Mouse (Mus musculus) left cerebral cortex, adult 2 months (tissue): ENCODE results near the gene Prickle2. TPM values are rescaled to one million over a fixed set of nuclear protein-coding genes. Genes with fewer than 3 reads are reported as not detected.

Experiments used
- DNase-seq, 2 experiments: peaks; one replicate each; pipeline ENCODE4 v3.0.0; 2021 to 2022; ENCODE audit warnings: low spot score in 2 of 2, mixed read lengths in 1 of 2; ENCODE audit errors: extremely low spot score in 1 of 2
- H3K27ac ChIP-seq: fragments of 200-600 bp; 2 replicates; pipeline ENCODE4 v1.8.1; 2022
- H3K4me3 ChIP-seq: fragments of 200-600 bp; 2 replicates; pipeline ENCODE4 v1.8.1; 2022
- CTCF ChIP-seq: fragments of 200-600 bp; IDR thresholded peaks from 2 replicates; pipeline ENCODE4 v1.8.1; 2022; ENCODE audit warnings: antibody characterized with exemption, mild to moderate bottlenecking, moderate library complexity
- intact Hi-C: fragments of 180-260 bp; cut with DNase I; formaldehyde crosslinking; loops from one replicate; pipeline ENCODE4 v1.15.1; 2025
- total RNA-seq, 2 experiments: library from RNA; stranded (reverse); gene quantifications; 2 replicates each; pipeline ENCODE4 v1.2.3; 2021

The Prickle2 gene
- total RNA-seq, 2 experiments from 2014 or later, result 163 to 182 TPM

DNA sequence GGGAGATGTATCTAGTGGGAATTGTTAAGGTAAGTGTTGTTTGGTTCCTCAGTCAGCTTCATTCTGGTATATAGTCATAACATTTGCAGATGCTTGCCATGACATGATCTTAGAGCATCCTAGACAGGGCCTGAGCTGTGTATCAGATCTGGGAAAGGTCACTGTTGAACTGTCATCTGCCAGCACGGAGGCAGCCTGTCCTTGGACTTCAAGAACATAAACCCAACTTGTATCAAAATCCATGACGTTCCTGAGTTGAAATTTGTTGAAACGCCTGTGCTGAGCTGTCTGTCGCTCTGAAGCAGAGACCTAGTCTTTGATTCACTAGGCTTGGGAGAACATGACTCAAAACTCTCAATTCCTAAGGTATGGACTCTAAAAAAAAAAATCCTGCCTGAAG, 8.8 kb upstream of the Prickle2 start:
- intact Hi-C loops, result no loop called here
- Histone ChIP-seq H3K4me3 (no peak overlapping the region), H3K27ac (no peak overlapping the region)
- DNase-seq, result no peak
- TF ChIP-seq CTCF, result no peak

- no peak overlapping the region for H3K27ac ChIP-seq
- no peak overlapping the region for H3K4me3 ChIP-seq
- peak; percentile 17; the same call in 1 of the 2 replicates for TF ChIP-seq CTCF
- intact Hi-C loops, result no loop called here
- DNase-seq, result no peak
Observed at GRCm38 (mm10) chr6:92708137-92708536, 2.2 kb upstream of the Prickle2 start.

DNA sequence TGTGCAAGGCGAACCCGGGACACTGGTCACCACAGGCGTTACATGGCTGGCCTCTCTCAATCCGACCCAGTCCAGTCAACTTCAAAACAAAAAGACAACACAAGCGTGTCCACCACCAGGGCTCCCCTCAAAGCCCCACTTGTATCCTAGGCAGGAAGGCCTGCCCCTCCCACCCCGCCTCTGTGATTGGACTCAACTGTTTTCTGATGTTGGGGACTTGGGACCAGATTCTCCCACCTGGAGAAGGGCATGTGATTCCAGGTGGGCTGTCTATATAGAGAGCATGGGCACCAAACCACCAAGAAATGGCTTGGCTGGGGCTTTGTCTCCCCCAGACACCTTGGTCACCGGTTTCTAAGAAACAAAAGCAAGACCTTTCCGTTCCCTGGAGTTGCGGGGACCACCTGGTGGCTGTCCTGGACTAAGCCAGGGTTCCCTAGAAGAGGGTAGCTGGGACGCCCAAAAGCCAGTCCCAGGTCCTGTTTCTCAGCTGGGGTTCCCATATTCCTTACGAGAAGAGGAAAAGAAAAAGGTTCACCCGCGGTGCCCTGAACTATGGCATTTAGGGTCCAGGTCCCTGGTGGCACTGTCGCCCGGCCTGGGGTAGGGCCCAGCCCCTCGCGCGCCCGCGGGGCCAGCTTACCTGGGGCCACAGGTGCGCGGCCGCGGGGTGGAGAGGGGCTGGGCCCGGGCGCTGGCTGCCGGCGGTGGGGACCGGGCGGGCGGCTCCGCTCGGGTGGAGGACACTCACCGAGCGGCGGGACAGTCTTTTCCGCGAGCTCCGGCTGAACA, 406 bp downstream of the Prickle2 start:
- DNase-seq, result no peak
- TF ChIP-seq CTCF, result no peak
- Histone ChIP-seq H3K27ac (peak overlapping the region; percentile 81), H3K4me3 (peak overlapping the region; percentile 83)
- intact Hi-C loops, result no loop called here

DNA sequence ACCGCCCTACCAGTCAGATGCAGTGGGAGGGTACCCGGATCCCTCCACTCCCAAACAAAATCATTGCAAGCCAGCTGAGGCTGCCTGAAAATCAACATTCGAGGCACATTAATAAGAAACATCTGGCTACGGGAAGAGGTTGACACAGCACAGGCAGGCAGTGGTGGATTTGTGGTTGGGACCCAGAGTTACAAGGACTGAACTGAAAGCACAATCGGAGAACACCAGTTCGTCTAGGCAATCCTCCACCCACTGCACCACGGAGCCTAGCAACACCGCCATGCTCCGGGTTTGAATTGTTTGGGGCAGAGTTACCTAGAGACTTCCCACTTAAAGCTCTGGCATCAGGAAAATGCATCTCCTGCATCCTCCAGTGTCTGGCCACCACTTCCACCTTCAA, 1.1 kb downstream of the Prickle2 start:
- TF ChIP-seq CTCF, result no peak
- peak overlapping the region; percentile 83 for H3K4me3 ChIP-seq
- DNase-seq, result no peak
- peak overlapping the region; percentile 81; the same call in 1 of the 2 replicates for H3K27ac ChIP-seq
- intact Hi-C loops, result no loop called here

DNA sequence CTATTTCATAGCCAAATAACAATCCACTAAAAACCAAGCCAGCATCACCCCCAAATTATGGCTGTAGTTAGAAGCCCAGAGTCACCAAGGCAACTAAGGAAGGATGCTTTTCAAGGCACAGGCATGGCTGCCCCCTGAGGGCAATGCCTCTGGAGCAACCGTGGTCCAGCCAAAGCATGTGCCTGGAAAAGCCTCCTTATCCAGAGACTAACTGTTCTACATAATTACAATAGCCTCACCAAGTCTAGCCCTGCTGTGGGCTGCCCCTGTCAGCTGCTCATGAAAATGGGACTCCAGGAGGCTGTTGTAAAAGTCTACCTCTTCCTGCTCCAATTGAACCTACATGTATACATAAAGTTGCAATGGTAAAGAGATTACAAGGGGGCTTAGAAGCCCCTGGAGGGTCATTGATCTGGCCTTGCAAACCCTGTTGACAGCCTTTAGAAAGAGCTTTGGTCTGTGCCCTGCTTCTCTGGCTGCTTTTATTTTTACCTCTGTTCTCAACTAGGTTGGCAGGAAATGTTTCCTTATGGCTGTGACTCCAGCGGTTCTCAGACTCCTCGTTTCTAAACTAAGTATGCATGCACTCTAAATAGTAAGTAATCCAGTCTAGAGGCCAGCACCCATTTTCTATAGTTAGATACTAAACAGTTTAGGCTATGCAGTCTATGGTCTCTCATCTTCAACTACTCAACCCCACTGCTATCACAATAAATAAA, 6.3 kb downstream of the Prickle2 start:
- no peak for DNase-seq
- peak overlapping the region; percentile 21 for H3K27ac ChIP-seq
- H3K4me3 ChIP-seq, result no peak overlapping the region
- TF ChIP-seq CTCF, result no peak
- intact Hi-C loops, result no loop called here

DNA sequence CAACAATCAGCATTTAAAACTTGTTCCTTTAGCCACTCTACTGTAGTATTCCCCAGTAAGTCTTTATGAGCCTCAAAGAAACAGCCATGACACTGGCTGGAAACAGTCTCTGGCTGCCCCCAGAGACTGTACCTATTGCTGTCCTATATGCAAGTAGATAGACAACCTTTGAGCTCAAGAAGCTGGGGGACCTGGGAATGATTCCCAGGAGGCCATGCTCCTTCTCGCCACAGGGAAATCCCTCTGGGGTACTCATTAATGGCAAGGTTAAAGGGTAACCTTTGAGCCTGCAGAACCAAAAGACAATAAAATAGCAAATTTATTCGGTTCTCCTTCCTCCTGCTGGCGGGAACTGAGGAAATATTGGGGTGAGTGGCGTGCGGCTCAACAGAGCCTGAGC, 8.1 kb downstream of the Prickle2 start:
- no peak for TF ChIP-seq CTCF
- no peak for DNase-seq

GRCm38 (mm10) chr6:92687317-92687716, 18.6 kb downstream of the Prickle2 start:
- no peak overlapping the region for H3K4me3 ChIP-seq
- H3K27ac ChIP-seq, result no peak overlapping the region
- TF ChIP-seq CTCF, result no peak
- peak in 1 of 2 experiments; percentile 5 for DNase-seq
- intact Hi-C loops, result no loop called here

More for the DNA sequence above, 8.1 kb downstream of the Prickle2 start:
- H3K27ac ChIP-seq, result no peak overlapping the region
- H3K4me3 ChIP-seq, result no peak overlapping the region
- intact Hi-C loops, result no loop called here

DNA sequence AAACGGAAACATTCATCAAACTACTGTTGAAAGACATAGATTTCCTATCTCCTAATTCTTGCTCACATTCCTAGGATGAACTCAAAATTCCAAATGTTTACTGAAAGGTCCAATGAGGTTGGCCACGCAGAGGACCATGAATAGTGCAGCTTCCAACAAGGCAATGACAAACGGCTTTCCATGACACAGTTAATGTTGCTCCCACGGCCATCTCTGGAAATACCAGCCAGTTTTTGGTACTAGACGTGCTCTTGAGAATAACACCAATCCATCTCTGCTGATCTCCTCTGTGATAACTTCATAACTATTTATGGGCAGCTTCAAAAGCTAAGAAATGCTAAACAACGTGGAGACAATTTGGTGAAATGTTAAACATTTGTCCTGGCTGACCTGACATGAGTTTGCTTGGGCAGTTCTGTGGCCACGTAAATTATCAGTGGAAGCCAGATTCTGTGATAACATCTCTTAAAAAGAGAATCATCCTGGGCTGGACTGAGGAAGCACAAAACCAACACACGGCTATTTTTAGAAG, 31.5 kb downstream of the Prickle2 start:
- DNase-seq, result no peak
- Histone ChIP-seq H3K4me3 (no peak overlapping the region), H3K27ac (no peak overlapping the region; the same call in 1 of the 2 replicates)
- intact Hi-C loops, result no loop called here
- TF ChIP-seq CTCF, result no peak

- intact Hi-C loops, result no loop called here
- DNase-seq, result no peak
- H3K27ac ChIP-seq, result no peak overlapping the region
- no peak for TF ChIP-seq CTCF
- H3K4me3 ChIP-seq, result no peak overlapping the region
Observed at GRCm38 (mm10) chr6:92670518-92671147, 35.3 kb downstream of the Prickle2 start.

GRCm38 (mm10) chr6:92669623-92670022, 36.3 kb downstream of the Prickle2 start:
- H3K27ac ChIP-seq, result no peak overlapping the region
- intact Hi-C loops, result loop anchor here (10.0 kb wide), 1 partner anchor 275 kb away; no protein-coding TSS in a partner anchor
- TF ChIP-seq CTCF, result peak; percentile 51
- H3K4me3 ChIP-seq, result no peak overlapping the region
- DNase-seq, result no peak

DNA sequence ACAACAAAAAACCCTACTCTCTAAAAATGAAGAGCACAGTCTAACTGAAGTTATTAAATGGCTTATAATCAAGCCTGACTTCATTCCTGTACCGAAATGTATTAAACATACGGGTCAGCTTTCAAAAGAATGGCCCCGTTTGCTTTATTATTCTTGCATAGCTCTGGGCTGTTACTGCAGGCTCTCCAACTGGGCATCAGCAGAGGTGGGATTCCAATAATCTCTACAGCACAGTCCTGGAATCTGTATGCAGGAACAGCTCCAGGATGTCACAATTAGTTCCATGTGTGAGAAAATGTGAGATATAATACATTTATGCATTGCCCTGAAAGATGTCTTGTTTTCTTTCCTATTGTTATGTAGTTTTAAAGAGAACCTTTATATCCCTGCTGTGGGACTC, 38.4 kb downstream of the Prickle2 start:
- Histone ChIP-seq H3K4me3 (no peak overlapping the region), H3K27ac (no peak overlapping the region)
- intact Hi-C loops, result loop anchor here (10.0 kb wide), 1 partner anchor 273 kb away; no protein-coding TSS in a partner anchor
- DNase-seq, result no peak
- no peak for TF ChIP-seq CTCF
